Mouse (Mus musculus): ENCODE results near the gene Hopx. TPM values are rescaled to one million over a fixed set of nuclear protein-coding genes. Genes with fewer than 3 reads are reported as not detected.

Gene Hopx
- polyA plus RNA-seq, 1 experiment: 6.3 TPM

- Histone ChIP-seq H3K4me1 (ENCODE audit: control insufficient read depth, insufficient read depth, low read length) (no peaks in the 10 kb centered on the region), H3K27ac (ENCODE audit: insufficient read depth, low read length) (no peak overlapping the region), H3K4me3 (ENCODE audit: insufficient read depth, low read length) (no peak overlapping the region)
- TF ChIP-seq POLR2A (IDR thresholded peaks at IDR 0.05; ENCODE audit: low read depth, low read length): no peak
- no peak for TF ChIP-seq CTCF (IDR thresholded peaks at IDR 0.05; ENCODE audit: borderline replicate concordance, insufficient read depth, low read length)
These were observed 9.9 kb upstream of the Hopx start for GRCm38 (mm10) chr5:77124817-77125283.

- no peak overlapping the region for H3K27ac ChIP-seq (ENCODE audit: insufficient read depth, low read length)
- no peak for TF ChIP-seq POLR2A (IDR thresholded peaks at IDR 0.05; ENCODE audit: low read depth, low read length)
- TF ChIP-seq CTCF (IDR thresholded peaks at IDR 0.05; ENCODE audit: borderline replicate concordance, insufficient read depth, low read length): no peak
- H3K4me1 ChIP-seq (ENCODE audit: control insufficient read depth, insufficient read depth, low read length): no peaks in the 10 kb centered on the region
- no peak overlapping the region for H3K4me3 ChIP-seq (ENCODE audit: insufficient read depth, low read length)
These were observed 9.2 kb upstream of the Hopx start for GRCm38 (mm10) chr5:77124165-77124564.

- Histone ChIP-seq H3K27ac (ENCODE audit: insufficient read depth, low read length) (no peak overlapping the region), H3K4me1 (ENCODE audit: control insufficient read depth, insufficient read depth, low read length) (no peaks in the 10 kb centered on the region), H3K4me3 (ENCODE audit: insufficient read depth, low read length) (no peak overlapping the region)
- TF ChIP-seq POLR2A (IDR thresholded peaks at IDR 0.05; ENCODE audit: low read depth, low read length) (no peak), CTCF (IDR thresholded peaks at IDR 0.05; ENCODE audit: borderline replicate concordance, insufficient read depth, low read length) (no peak)
These were observed 8.7 kb upstream of the Hopx start for GRCm38 (mm10) chr5:77123597-77123996.

- Histone ChIP-seq H3K4me1 (ENCODE audit: control insufficient read depth, insufficient read depth, low read length) (no peaks in the 10 kb centered on the region), H3K27ac (ENCODE audit: insufficient read depth, low read length) (no peak overlapping the region), H3K4me3 (ENCODE audit: insufficient read depth, low read length) (no peak overlapping the region)
- TF ChIP-seq CTCF (IDR thresholded peaks at IDR 0.05; ENCODE audit: borderline replicate concordance, insufficient read depth, low read length) (no peak), POLR2A (IDR thresholded peaks at IDR 0.05; ENCODE audit: low read depth, low read length) (no peak)
These were observed 7.6 kb upstream of the Hopx start for GRCm38 (mm10) chr5:77122254-77123192.

GRCm38 (mm10) chr5:77120701-77121100 lies 5.8 kb upstream of the Hopx start:
- TF ChIP-seq CTCF (IDR thresholded peaks at IDR 0.05; ENCODE audit: borderline replicate concordance, insufficient read depth, low read length) (no peak), POLR2A (IDR thresholded peaks at IDR 0.05; ENCODE audit: low read depth, low read length) (no peak)

GRCm38 (mm10) chr5:77119475-77120422 lies 4.8 kb upstream of the Hopx start:
- Histone ChIP-seq H3K4me3 (ENCODE audit: insufficient read depth, low read length) (no peak overlapping the region), H3K4me1 (ENCODE audit: control insufficient read depth, insufficient read depth, low read length) (no peaks in the 10 kb centered on the region), H3K27ac (ENCODE audit: insufficient read depth, low read length) (no peak overlapping the region)
- TF ChIP-seq POLR2A (IDR thresholded peaks at IDR 0.05; ENCODE audit: low read depth, low read length) (no peak), CTCF (IDR thresholded peaks at IDR 0.05; ENCODE audit: borderline replicate concordance, insufficient read depth, low read length) (no peak)

More at GRCm38 (mm10) chr5:77120701-77121100, 5.8 kb upstream of the Hopx start:
- H3K4me3 ChIP-seq (ENCODE audit: insufficient read depth, low read length): no peak overlapping the region
- H3K4me1 ChIP-seq (ENCODE audit: control insufficient read depth, insufficient read depth, low read length): no peaks in the 10 kb centered on the region
- H3K27ac ChIP-seq (ENCODE audit: insufficient read depth, low read length): no peak overlapping the region

DNA sequence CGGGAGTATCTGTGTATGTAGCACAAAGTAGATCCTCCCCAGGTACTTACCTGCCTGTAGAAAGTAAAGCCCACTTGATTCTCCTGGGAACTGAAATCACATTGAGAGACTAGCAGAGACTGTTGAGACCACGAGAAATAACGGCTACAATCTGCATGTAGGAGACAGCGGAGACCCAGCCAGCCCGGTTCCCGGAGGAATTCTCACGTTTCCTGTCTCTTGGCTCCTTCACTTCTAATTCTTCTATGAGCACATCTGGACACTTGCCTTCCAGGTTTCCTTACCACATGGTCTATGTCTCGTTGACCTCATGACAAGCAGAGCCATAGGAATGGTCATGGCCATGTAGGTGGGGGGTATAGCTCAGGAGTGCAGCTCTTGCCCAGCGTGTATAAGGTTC lies 811 bp upstream of the Hopx start:
- H3K27ac ChIP-seq (ENCODE audit: insufficient read depth, low read length): no peak overlapping the region
- TF ChIP-seq POLR2A (IDR thresholded peaks at IDR 0.05; ENCODE audit: low read depth, low read length) (no peak), CTCF (IDR thresholded peaks at IDR 0.05; ENCODE audit: borderline replicate concordance, insufficient read depth, low read length) (no peak)
- no peak overlapping the region for H3K4me3 ChIP-seq (ENCODE audit: insufficient read depth, low read length)
- H3K4me1 ChIP-seq (ENCODE audit: control insufficient read depth, insufficient read depth, low read length): no peaks in the 10 kb centered on the region

- TF ChIP-seq CTCF (IDR thresholded peaks at IDR 0.05; ENCODE audit: borderline replicate concordance, insufficient read depth, low read length) (no peak), POLR2A (IDR thresholded peaks at IDR 0.05; ENCODE audit: low read depth, low read length) (no peak)
- no peak overlapping the region for H3K4me3 ChIP-seq (ENCODE audit: insufficient read depth, low read length)
- H3K4me1 ChIP-seq (ENCODE audit: control insufficient read depth, insufficient read depth, low read length): no peaks in the 10 kb centered on the region
- no peak overlapping the region for H3K27ac ChIP-seq (ENCODE audit: insufficient read depth, low read length)
These were observed 1.1 kb downstream of the Hopx start for GRCm38 (mm10) chr5:77113773-77114172.

GRCm38 (mm10) chr5:77112066-77112465 lies 2.9 kb downstream of the Hopx start:
- Histone ChIP-seq H3K27ac (ENCODE audit: insufficient read depth, low read length) (no peak overlapping the region), H3K4me3 (ENCODE audit: insufficient read depth, low read length) (no peak overlapping the region), H3K4me1 (ENCODE audit: control insufficient read depth, insufficient read depth, low read length) (no peaks in the 10 kb centered on the region)
- TF ChIP-seq POLR2A (IDR thresholded peaks at IDR 0.05; ENCODE audit: low read depth, low read length) (no peak), CTCF (IDR thresholded peaks at IDR 0.05; ENCODE audit: borderline replicate concordance, insufficient read depth, low read length) (no peak)

All from embryonic fibroblast, embryonic 13.5 days (primary cell).